9 mouse cellular contexts compared by ENCODE assay signal in genomic region chr17:27512619-27513161, GRCm38 (mm10). TPM values are rescaled to one million over a fixed set of nuclear protein-coding genes. Genes with fewer than 3 reads are reported as not detected.
DNase-seq lines count a peak whose midpoint lies in the region; ATAC-seq and TF ChIP-seq lines count a peak whose summit lies in the region.
"Had no signal": no experiment of that assay in that cellular context is flagged by ENCODE, and none has a peak within 500 bp of the region (broad histone marks: within the 10 kb centered on the region; RNA-seq: fewer than 3 reads in every experiment).

No protein-coding gene starts in this region.

- H3K4me2 ChIP-seq in embryonic facial prominence, embryonic 14.5 days (ENCODE audit: low read depth, low read length) = peak overlapping the region; percentile 100

- peak overlapping the region; percentile 63 for H3K9ac ChIP-seq in embryonic facial prominence, embryonic 14.5 days (ENCODE audit: low read depth, low read length)

- H3K36me3 ChIP-seq in kidney, adult 2 months (ENCODE audit: control insufficient read depth, insufficient read depth, low read length) = no peaks in the 10 kb centered on the region
- H3K36me3 ChIP-seq in embryonic facial prominence, embryonic 14.5 days (ENCODE audit: control insufficient read depth, insufficient read depth, low read length) = no peaks in the 10 kb centered on the region

- no peaks in the 10 kb centered on the region for H3K9me3 ChIP-seq in embryonic facial prominence, embryonic 14.5 days (ENCODE audit: control insufficient read depth, low read length)

- no peak for TF ChIP-seq CTCF in kidney, adult 2 months (conservative IDR thresholded peaks at IDR 0.05; ENCODE audit: insufficient read depth, insufficient read length, low read depth, low read length)
- no peak for TF ChIP-seq CTCF in Patski (IDR thresholded peaks at IDR 0.05)

- POLR2A ChIA-PET in Patski (lab: Charles Lee) = no interaction called here

- H3K27ac ChIP-seq in kidney, adult 2 months (ENCODE audit: insufficient read depth, low read depth, low read length) = no peak overlapping the region
- H3K27ac ChIP-seq in embryonic facial prominence, embryonic 14.5 days (replicated peaks; ENCODE audit: low read depth, low read length) = no peak overlapping the region

- CTCF ChIA-PET in Patski (lab: Charles Lee) = no interaction called here

- WGBS in kidney, adult 2 months = 5% methylated on average over 68 of the region's 78 CpGs
- 0% methylated on average over 4 of the region's 78 CpGs for WGBS in embryonic facial prominence, embryonic 14.5 days

- peak overlapping the region; percentile 16; the same call in 1 of the 2 replicates for H3K4me3 ChIP-seq in kidney, adult 2 months (ENCODE audit: insufficient read depth, low read depth, low read length)
- H3K4me3 ChIP-seq in embryonic facial prominence, embryonic 14.5 days (ENCODE audit: low read depth, low read length) = peak overlapping the region; percentile 59

- peak; percentile 17 for ATAC-seq in Patski
- no peak for ATAC-seq in embryonic facial prominence, embryonic 14.5 days (ENCODE audit: low read depth)

- H3K4me1 ChIP-seq in kidney, adult 2 months (ENCODE audit: control insufficient read depth, insufficient read depth, low read length) = no peaks in the 10 kb centered on the region
- 0 out of 2 replicates have a peak, but pooled peaks cover 8% of the 10 kb centered on the region for H3K4me1 ChIP-seq in embryonic facial prominence, embryonic 14.5 days (ENCODE audit: control insufficient read depth, insufficient read depth, low read length)

- peak; percentile 16 for DNase-seq in kidney, adult 2 months
- DNase-seq in kidney, postnatal 25 days = no peak
- DNase-seq in Patski (ENCODE audit: low read depth, low spot score) = no peak
- no peak for DNase-seq in embryonic facial prominence, embryonic 14.5 days (ENCODE audit: low spot score)
- peak; percentile 53 for DNase-seq in kidney, postnatal 10 days
- DNase-seq in right cerebral cortex, postnatal 25 days = peak; percentile 53
- DNase-seq in ovary, adult 18-20 months (ENCODE audit: low spot score) = no peak
- no peak for DNase-seq in thymus, postnatal 36 days

- peaks cover 5% of the 10 kb centered on the region for H3K27me3 ChIP-seq in kidney, adult 2 months (replicated peaks; ENCODE audit: control insufficient read depth, insufficient read depth, low read length)
- H3K27me3 ChIP-seq in Patski = peaks cover 72% of the 10 kb centered on the region
- peaks cover 69% of the 10 kb centered on the region for H3K27me3 ChIP-seq in embryonic facial prominence, embryonic 14.5 days (replicated peaks; ENCODE audit: control insufficient read depth, insufficient read depth, low read length)

- TF ChIP-seq POLR2A in kidney, adult 2 months (IDR thresholded peaks at IDR 0.05; ENCODE audit: low read depth, low read length) = no peak

- in situ Hi-C loops in Patski (cut with MboI; ENCODE audit: low pct_unique_long_range_greater_than_20kb) = no loop called here

RNA-seq across cellular contexts. Expression of gene Grm4, which starts 8.5 kb away (rescaled TPM):
- polyA plus RNA-seq in kidney, adult 2 months (2012; rRNA removed) = 0.02 and 0.03 TPM in 2 replicates
- 0.01 TPM for polyA plus RNA-seq in Patski (2021)
- polyA plus RNA-seq in embryonic facial prominence, embryonic 14.5 days (2014; fragmentation: Nextera tagmentation; extraction: Ambion mirVana) = 0.97 and 1.2 TPM in 2 replicates
- polyA plus RNA-seq: liver, adult 2 months had no signal

RNA-seq across cellular contexts. Expression of gene Hmga1, which starts 43.6 kb away (rescaled TPM):
- 37.4 and 38.9 TPM in 2 replicates for polyA plus RNA-seq in kidney, adult 2 months (2012; rRNA removed)
- 32.2 TPM for polyA plus RNA-seq in Patski (2021)
- polyA plus RNA-seq in embryonic facial prominence, embryonic 14.5 days (2014; fragmentation: Nextera tagmentation; extraction: Ambion mirVana) = 142 and 170 TPM in 2 replicates

RNA-seq across cellular contexts. Expression of gene AI413582, which starts 52.9 kb away (rescaled TPM):
- 41.7 and 55.7 TPM in 2 replicates for polyA plus RNA-seq in kidney, adult 2 months (2012; rRNA removed)
- 30.7 TPM for polyA plus RNA-seq in Patski (2021)
- polyA plus RNA-seq in embryonic facial prominence, embryonic 14.5 days (2014; fragmentation: Nextera tagmentation; extraction: Ambion mirVana) = 28.8 and 29.3 TPM in 2 replicates

Comparison
In these comparisons a context has a peak if more than half of its experiments do, and no peak if none do; other contexts are left out.
1. DNase-seq: peak in kidney, adult 2 months (single experiment), kidney, postnatal 10 days (single experiment) and right cerebral cortex, postnatal 25 days (single experiment); none in kidney, postnatal 25 days (0 of 2), Patski (single experiment), embryonic facial prominence, embryonic 14.5 days (single experiment), ovary, adult 18-20 months (single experiment) and thymus, postnatal 36 days (0 of 2).